Mouse (Mus musculus) neural tube, embryonic 11.5 days (tissue): ENCODE results near the gene Tbx15. TPM values are rescaled to one million over a fixed set of nuclear protein-coding genes. Genes with fewer than 3 reads are reported as not detected.

Experiments
- ATAC-seq: fragments of 200-750 bp; cut with Nextera tagmentation; 2 replicates; pipeline ENCODE4 v1.8.0; 2017; ENCODE audit warnings: moderate number of reproducible peaks, mild to moderate bottlenecking, moderate TSS enrichment, moderate library complexity; ENCODE audit not compliant: insufficient read depth, low FRiP score, low TSS enrichment
- DNase-seq: peaks from one replicate; pipeline ENCODE4 v3.0.0-alpha.2; 2015; ENCODE audit warnings: low spot score
- H3K27ac ChIP-seq: fragments of 300-500 bp; sonication (generic); 2 replicates; pipeline ENCODE4 v1.5.1; 2014; ENCODE audit warnings: low read depth, mild to moderate bottlenecking, low read length
- H3K27me3 ChIP-seq: fragments of 300-500 bp; sonication (generic); 2 replicates; pipeline ENCODE4 v1.6.1; 2014; ENCODE audit warnings: mild to moderate bottlenecking, low read length, mixed read lengths; ENCODE audit not compliant: control insufficient read depth, insufficient read depth
- H3K36me3 ChIP-seq: fragments of 300-500 bp; sonication (generic); 2 replicates; pipeline ENCODE4 v1.6.1; 2014; ENCODE audit warnings: mild to moderate bottlenecking, low read length, moderate library complexity, mixed read lengths; ENCODE audit not compliant: control insufficient read depth, insufficient read depth
- H3K4me1 ChIP-seq: fragments of 300-500 bp; sonication (generic); 2 replicates; pipeline ENCODE4 v1.6.1; 2014; ENCODE audit warnings: low read length, mixed read lengths; ENCODE audit not compliant: control insufficient read depth, insufficient read depth
- H3K4me2 ChIP-seq: fragments of 300-500 bp; sonication (generic); 2 replicates; pipeline ENCODE4 v1.6.1; 2014; ENCODE audit warnings: low read depth, mild to moderate bottlenecking, moderate library complexity
- H3K4me3 ChIP-seq: fragments of 300-500 bp; sonication (generic); 2 replicates; pipeline ENCODE4 v1.5.1; 2014; ENCODE audit warnings: low read depth, low read length
- H3K9ac ChIP-seq: fragments of 300-500 bp; sonication (generic); 2 replicates; pipeline ENCODE4 v1.6.1; 2014; ENCODE audit warnings: mild to moderate bottlenecking, low read length
- H3K9me3 ChIP-seq: fragments of 300-500 bp; sonication (generic); 2 replicates; pipeline ENCODE4 v1.6.1; 2016; ENCODE audit warnings: low read length; ENCODE audit not compliant: control insufficient read depth
- WGBS: fragments of 180-500 bp; shearing (Covaris S2); extraction: QIAGEN DNeasy Blood & Tissue Kit; methylation state at CpG from one replicate; pipeline ENCODE4 v1.1.7; 2014; 5-methylcytosine and 5-hydroxymethylcytosine counted together
- microRNA-seq: library from miRNA; unstranded; fragments of <30 nt; microRNA quantifications from one replicate; pipeline ENCODE4, GENCODE M21; 2016
- polyA plus RNA-seq: library from polyadenylated mRNA; unstranded; fragments of >200 nt; fragmentation: Nextera tagmentation; extraction: Ambion mirVana; gene quantifications from 2 replicates; pipeline ENCODE4 v1.2.1, GENCODE M21; 2014

Tbx15 gene
- polyA plus RNA-seq, 1 experiment from 2014 or later = 2.1 TPM

- ATAC-seq = no peak
- 89% methylated on average over 2 of the region's 2 CpGs for WGBS
- Histone ChIP-seq H3K4me3 (no peak overlapping the region), H3K4me2 (no peak overlapping the region), H3K36me3 (no peaks in the 10 kb centered on the region), H3K27ac (no peak overlapping the region), H3K27me3 (no peaks in the 10 kb centered on the region), H3K9me3 (no peaks in the 10 kb centered on the region), H3K9ac (no peak overlapping the region), H3K4me1 (no peaks in the 10 kb centered on the region)
- no peak for DNase-seq
Observed at GRCm38 (mm10) chr3:99379616-99380250, 139.6 kb downstream of the Tbx15 start.

GRCm38 (mm10) chr3:99387127-99387526, 146.9 kb downstream of the Tbx15 start:
- Histone ChIP-seq H3K27ac (no peak overlapping the region), H3K9ac (no peak overlapping the region), H3K27me3 (no peaks in the 10 kb centered on the region), H3K4me3 (no peak overlapping the region), H3K4me2 (no peak overlapping the region), H3K9me3 (no peaks in the 10 kb centered on the region), H3K36me3 (no peaks in the 10 kb centered on the region), H3K4me1 (no peaks in the 10 kb centered on the region)
- no peak for DNase-seq
- WGBS = 54% methylated on average over 3 of the region's 4 CpGs
- ATAC-seq = no peak

Small RNA genes within 50 kb of the gene (microRNA-seq; reads per million reads assigned to microRNA genes)
- not detected for gene Mir6481

Other genes starting within 250 kb of the Tbx15 start
- gene Wars2, start 99.3 kb upstream of the Tbx15 start, polyA plus RNA-seq = 4.9 and 5.3 TPM in 2 replicates